In the genomic region with DNA sequence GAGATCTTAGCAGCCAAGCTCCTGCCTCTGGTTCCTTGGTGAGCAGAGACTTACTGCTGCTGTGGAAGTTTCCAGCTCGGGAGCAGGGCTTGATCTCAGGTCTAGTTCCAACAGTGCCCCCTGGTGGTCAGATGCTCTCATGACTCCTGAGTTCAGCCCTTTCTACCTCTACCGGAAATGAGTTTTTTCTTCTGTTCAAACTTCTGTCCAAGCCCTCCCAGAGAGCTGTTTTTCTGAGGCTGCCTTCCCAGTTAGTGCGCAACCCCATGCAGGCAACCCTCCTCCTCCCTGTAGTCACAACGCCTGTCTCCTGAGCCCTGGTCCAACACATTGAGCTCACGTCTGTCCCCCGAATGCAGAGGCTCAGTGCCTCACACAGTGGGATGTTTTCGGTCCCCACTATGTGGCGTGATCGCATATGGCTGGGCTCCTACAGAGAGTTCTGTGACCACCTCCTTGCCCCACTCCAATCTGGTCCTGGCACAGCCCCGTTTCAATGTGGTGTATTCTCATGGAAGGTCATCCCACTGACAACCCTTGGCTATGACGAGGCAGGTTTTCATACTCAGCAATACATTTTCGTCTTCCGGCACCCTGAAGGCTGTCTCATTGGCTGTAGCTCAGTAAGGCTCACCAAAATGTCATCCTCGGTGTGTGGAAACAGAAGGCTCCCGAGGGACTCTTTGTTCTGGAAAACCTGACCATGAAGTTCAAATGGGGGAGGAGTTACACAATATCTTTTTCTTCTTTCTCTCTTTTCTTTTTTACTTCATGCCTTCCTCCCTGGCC, we compare ENCODE assay signal across 8 mouse cellular contexts. TPM values are rescaled to one million over a fixed set of nuclear protein-coding genes. Genes with fewer than 3 reads are reported as not detected.
A peak's percentile ranks its signal among the peaks of the same experiment; 100 is the strongest.
DNase-seq lines count a peak whose midpoint lies in the region; ATAC-seq and TF ChIP-seq lines count a peak whose summit lies in the region.

No protein-coding gene starts in this region.

- peak; percentile 92 for TF ChIP-seq CTCF in bone marrow macrophage, adult 2 months (IDR thresholded peaks at IDR 0.05; ENCODE audit: low read depth, low read length)
- TF ChIP-seq CTCF in embryonic fibroblast, embryonic 13.5 days (IDR thresholded peaks at IDR 0.05; ENCODE audit: borderline replicate concordance, insufficient read depth, low read length), result peak; percentile 59; the same call in 1 of the 2 replicates
- peak; percentile 86 for TF ChIP-seq CTCF in heart, postnatal 0 days (IDR thresholded peaks at IDR 0.05; ENCODE audit: low read depth)
- peak; percentile 88 for TF ChIP-seq CTCF in liver, postnatal 0 days (IDR thresholded peaks at IDR 0.05; ENCODE audit: low read depth)

- no peaks in the 10 kb centered on the region for H3K27me3 ChIP-seq in heart, postnatal 0 days (ENCODE audit: control insufficient read depth, insufficient read depth, low read length)
- no peaks in the 10 kb centered on the region for H3K27me3 ChIP-seq in liver, postnatal 0 days (ENCODE audit: insufficient read depth, low read length)

- no peak overlapping the region for H3K4me3 ChIP-seq in bone marrow macrophage, adult 2 months (ENCODE audit: insufficient read depth, low read length)
- H3K4me3 ChIP-seq in embryonic fibroblast, embryonic 13.5 days (ENCODE audit: insufficient read depth, low read length), result no peak overlapping the region
- H3K4me3 ChIP-seq in heart, postnatal 0 days (ENCODE audit: low read depth, low read length), result no peak overlapping the region
- no peak overlapping the region for H3K4me3 ChIP-seq in liver, postnatal 0 days (ENCODE audit: low read depth, low read length)

- no peaks in the 10 kb centered on the region for H3K36me3 ChIP-seq in heart, postnatal 0 days (replicated peaks; ENCODE audit: control insufficient read depth, insufficient read depth, low read length)
- no peaks in the 10 kb centered on the region for H3K36me3 ChIP-seq in liver, postnatal 0 days (replicated peaks; ENCODE audit: insufficient read depth, low read length)

- H3K9ac ChIP-seq in heart, postnatal 0 days (replicated peaks; ENCODE audit: low read depth, low read length), result no peak overlapping the region
- H3K9ac ChIP-seq in liver, postnatal 0 days (replicated peaks), result 0 out of 2 replicates have a peak overlapping the region, but pooled peaks have one; percentile 1

- no peaks in the 10 kb centered on the region for H3K4me1 ChIP-seq in bone marrow macrophage, adult 2 months (ENCODE audit: control insufficient read depth, insufficient read depth, low read length)
- no peaks in the 10 kb centered on the region for H3K4me1 ChIP-seq in embryonic fibroblast, embryonic 13.5 days (ENCODE audit: control insufficient read depth, insufficient read depth, low read length)
- H3K4me1 ChIP-seq in heart, postnatal 0 days (ENCODE audit: control insufficient read depth, insufficient read depth), result peaks cover 18% of the 10 kb centered on the region
- peaks cover 8% of the 10 kb centered on the region; the same call in 1 of the 2 replicates for H3K4me1 ChIP-seq in liver, postnatal 0 days (ENCODE audit: insufficient read depth)

- no peak overlapping the region for H3K27ac ChIP-seq in bone marrow macrophage, adult 2 months (ENCODE audit: insufficient read depth, low read depth, low read length)
- no peak overlapping the region for H3K27ac ChIP-seq in embryonic fibroblast, embryonic 13.5 days (ENCODE audit: insufficient read depth, low read length)
- H3K27ac ChIP-seq in heart, postnatal 0 days (ENCODE audit: low read depth), result peak overlapping the region; percentile 35; the same call in 1 of the 2 replicates
- peak overlapping the region; percentile 60; the same call in 1 of the 2 replicates for H3K27ac ChIP-seq in liver, postnatal 0 days (ENCODE audit: low read depth)

- WGBS in heart, postnatal 0 days, result 52% methylated on average over 15 of the region's 15 CpGs
- WGBS in large intestine, adult 2 months, result 53% methylated on average over 15 of the region's 15 CpGs
- WGBS in liver, postnatal 0 days (ENCODE audit: insufficient replicate concordance), result 59% methylated on average over 15 of the region's 15 CpGs

- peak; percentile 78 to 83 for DNase-seq in CD8-positive naive resting alpha-beta T cell, adult 2 months (ENCODE audit: low read depth in 2 of 2, low spot score in 2 of 2)
- peak; percentile 87 for DNase-seq in heart, postnatal 0 days (ENCODE audit: low spot score)
- peak; percentile 81 for DNase-seq in large intestine, adult 2 months (ENCODE audit: low read depth, low spot score)
- peak; percentile 90 for DNase-seq in liver, postnatal 0 days
- peak; percentile 92 for DNase-seq in ovary, postnatal 14 days (ENCODE audit: low spot score)
- DNase-seq in thymus, postnatal 10 days (ENCODE audit: low spot score in 2 of 2), result peak; percentile 78 to 95

- no peaks in the 10 kb centered on the region for H3K9me3 ChIP-seq in heart, postnatal 0 days (replicated peaks; ENCODE audit: control insufficient read depth, low read length)
- H3K9me3 ChIP-seq in liver, postnatal 0 days (ENCODE audit: low read length), result no peaks in the 10 kb centered on the region

- ATAC-seq in heart, postnatal 0 days (ENCODE audit: insufficient read depth, low read depth), result peak; percentile 61
- ATAC-seq in liver, postnatal 0 days, result no peak

- H3K4me2 ChIP-seq in heart, postnatal 0 days (ENCODE audit: low read depth, low read length), result no peak overlapping the region
- no peak overlapping the region for H3K4me2 ChIP-seq in liver, postnatal 0 days (ENCODE audit: low read depth, low read length)

- TF ChIP-seq EP300 in heart, postnatal 0 days (IDR thresholded peaks at IDR 0.05; ENCODE audit: low read depth), result no peak
- TF ChIP-seq EP300 in liver, postnatal 0 days (IDR thresholded peaks at IDR 0.05; ENCODE audit: low read depth), result no peak

- TF ChIP-seq POLR2A in bone marrow macrophage, adult 2 months (IDR thresholded peaks at IDR 0.05; ENCODE audit: borderline replicate concordance, low read depth, low read length), result no peak
- no peak for TF ChIP-seq POLR2A in embryonic fibroblast, embryonic 13.5 days (IDR thresholded peaks at IDR 0.05; ENCODE audit: low read depth, low read length)

RNA-seq across cellular contexts. Expression of a gene that starts 2.2 kb away (rescaled TPM):
- not detected in 2 replicates for polyA plus RNA-seq in bone marrow macrophage, adult 2 months (2012; ENCODE audit: insufficient read depth, insufficient read length, missing spikeins)
- not detected in 2 replicates for polyA plus RNA-seq in embryonic fibroblast, embryonic 13.5 days (2011; ENCODE audit: insufficient read length, low read depth, missing spikeins)
- not detected in 2 replicates for total RNA-seq in heart, postnatal 0 days (2014; rRNA removed; ENCODE audit: low replicate concordance)
- polyA plus RNA-seq in heart, postnatal 0 days (2015; fragmentation: Nextera tagmentation; extraction: Ambion mirVana), result 0.26 and 0.33 TPM in 2 replicates
- polyA plus RNA-seq in large intestine, adult 2 months (2012; rRNA removed), result 13.4 and 27.5 TPM in 2 replicates
- 0.26 TPM in 1 of 2 replicates, not detected in the other for polyA plus RNA-seq in liver, postnatal 0 days (2015; fragmentation: Nextera tagmentation; extraction: Ambion mirVana)

RNA-seq across cellular contexts. Expression of a gene that starts 4.2 kb away (rescaled TPM):
- polyA plus RNA-seq in bone marrow macrophage, adult 2 months (2012; ENCODE audit: insufficient read depth, insufficient read length, missing spikeins), result not detected in 2 replicates
- polyA plus RNA-seq in embryonic fibroblast, embryonic 13.5 days (2011; ENCODE audit: insufficient read length, low read depth, missing spikeins), result not detected in 2 replicates
- 1.4 and 20.8 TPM in 2 replicates for total RNA-seq in heart, postnatal 0 days (2014; rRNA removed; ENCODE audit: low replicate concordance)
- polyA plus RNA-seq in heart, postnatal 0 days (2015; fragmentation: Nextera tagmentation; extraction: Ambion mirVana), result 5.5 and 5.7 TPM in 2 replicates
- polyA plus RNA-seq in large intestine, adult 2 months (2012; rRNA removed), result 17.9 and 25.2 TPM in 2 replicates
- 782 and 883 TPM in 2 replicates for polyA plus RNA-seq in liver, postnatal 0 days (2015; fragmentation: Nextera tagmentation; extraction: Ambion mirVana)

RNA-seq across cellular contexts. Expression of a gene that starts 53.2 kb away (rescaled TPM):
- 19.4 and 23.7 TPM in 2 replicates for polyA plus RNA-seq in bone marrow macrophage, adult 2 months (2012; ENCODE audit: insufficient read depth, insufficient read length, missing spikeins)
- polyA plus RNA-seq in embryonic fibroblast, embryonic 13.5 days (2011; ENCODE audit: insufficient read length, low read depth, missing spikeins), result 26.7 and 26.9 TPM in 2 replicates
- total RNA-seq in heart, postnatal 0 days (2014; rRNA removed; ENCODE audit: low replicate concordance), result 30.3 and 62.9 TPM in 2 replicates
- polyA plus RNA-seq in heart, postnatal 0 days (2015; fragmentation: Nextera tagmentation; extraction: Ambion mirVana), result 16.7 and 17.2 TPM in 2 replicates
- 17.5 and 24.4 TPM in 2 replicates for polyA plus RNA-seq in large intestine, adult 2 months (2012; rRNA removed)
- polyA plus RNA-seq in liver, postnatal 0 days (2015; fragmentation: Nextera tagmentation; extraction: Ambion mirVana), result 9.7 and 12.1 TPM in 2 replicates

Comparison
In these comparisons a context has a peak if more than half of its experiments do, and no peak if none do; other contexts are left out.
1. H3K27ac ChIP-seq: peak in heart, postnatal 0 days (single experiment) and liver, postnatal 0 days (single experiment); none in bone marrow macrophage, adult 2 months (single experiment) and embryonic fibroblast, embryonic 13.5 days (single experiment).
2. RNA of a gene that starts 2.2 kb away (polyA plus RNA-seq): 13.4 to 27.5 TPM in large intestine, adult 2 months; 0.26 to 0.33 TPM in heart, postnatal 0 days, not detected in embryonic fibroblast, embryonic 13.5 days, 0.26 TPM in liver, postnatal 0 days and not detected in bone marrow macrophage, adult 2 months; every median in the first group is over 10 times any median in the second.
3. RNA of a gene that starts 4.2 kb away (polyA plus RNA-seq): 782 to 883 TPM in liver, postnatal 0 days; 17.9 to 25.2 TPM in large intestine, adult 2 months, 5.5 to 5.7 TPM in heart, postnatal 0 days, not detected in embryonic fibroblast, embryonic 13.5 days and not detected in bone marrow macrophage, adult 2 months; every median in the first group is over 10 times any median in the second.
4. Peak in every context shown above with its lines, with median percentiles within 50 percentile points of each other: DNase-seq and CTCF ChIP-seq.